Mouse (Mus musculus) olfactory bulb, adult 2 months (tissue): Measurements from ENCODE around the gene Col4a2.

Source experiments
- CTCF ChIP-seq: fragments of 200-500 bp; IDR thresholded peaks from 2 replicates; pipeline ENCODE4 v1.5.1; 2012; ENCODE audit warnings: low read depth, mild to moderate bottlenecking, low read length, moderate library complexity; ENCODE audit not compliant: insufficient read depth
- POLR2A ChIP-seq: fragments of 200-500 bp; IDR thresholded peaks from 2 replicates; pipeline ENCODE4 v1.6.1; 2012; ENCODE audit warnings: mild to moderate bottlenecking, low read depth, low read length, moderate library complexity; ENCODE audit not compliant: insufficient read depth

GRCm38 (mm10) chr8:11452974-11453373 is 140.4 kb downstream of the Col4a2 start:
- TF ChIP-seq CTCF (no peak), POLR2A (no peak)
